Mouse (Mus musculus): ENCODE measurements at regions not wholly inside any gene's neighbourhood (a gene's known extent, or its start where the extent isn't known, plus 50 kb on each side); places are given as distances from the start of the nearest gene placed in this dataset.

- no peak overlapping the region for H3K27ac ChIP-seq (ENCODE audit: low read depth)
- ATAC-seq (no peak), DNase-seq (no peak)
- H3K27me3 ChIP-seq (ENCODE audit: insufficient read depth, low read length), result no peaks in the 10 kb centered on the region
- H3K4me1 ChIP-seq (ENCODE audit: insufficient read depth), result no peaks in the 10 kb centered on the region
- no peaks in the 10 kb centered on the region for H3K9me3 ChIP-seq (ENCODE audit: low read length)
- no peak overlapping the region for H3K4me3 ChIP-seq (ENCODE audit: low read depth, low read length)
- 60% methylated on average over 11 of the region's 11 CpGs for WGBS (ENCODE audit: insufficient replicate concordance)
- H3K4me2 ChIP-seq (ENCODE audit: low read depth, low read length), result no peak overlapping the region
- no peaks in the 10 kb centered on the region for H3K36me3 ChIP-seq (replicated peaks; ENCODE audit: insufficient read depth, low read length)
- no peak for TF ChIP-seq CTCF (IDR thresholded peaks at IDR 0.05; ENCODE audit: low read depth)
- TF ChIP-seq EP300 (IDR thresholded peaks at IDR 0.05; ENCODE audit: low read depth), result no peak
- H3K9ac ChIP-seq (replicated peaks), result no peak overlapping the region
Observed at GRCm38 (mm10) chr9:41817740-41818461, 306.2 kb downstream of the Sorl1 start.

GRCm38 (mm10) chr9:41815921-41816320 is 308.2 kb downstream of the Sorl1 start:
- no peak for DNase-seq
- Histone ChIP-seq H3K9me3 (ENCODE audit: low read length) (no peaks in the 10 kb centered on the region), H3K27me3 (ENCODE audit: insufficient read depth, low read length) (no peaks in the 10 kb centered on the region), H3K36me3 (replicated peaks; ENCODE audit: insufficient read depth, low read length) (no peaks in the 10 kb centered on the region), H3K9ac (replicated peaks) (no peak overlapping the region), H3K27ac (ENCODE audit: low read depth) (no peak overlapping the region), H3K4me2 (ENCODE audit: low read depth, low read length) (no peak overlapping the region), H3K4me3 (ENCODE audit: low read depth, low read length) (no peak overlapping the region), H3K4me1 (ENCODE audit: insufficient read depth) (no peaks in the 10 kb centered on the region)
- TF ChIP-seq CTCF (IDR thresholded peaks at IDR 0.05; ENCODE audit: low read depth), result no peak
- no peak for TF ChIP-seq EP300 (IDR thresholded peaks at IDR 0.05; ENCODE audit: low read depth)
- 47% methylated on average over 2 of the region's 2 CpGs for WGBS (ENCODE audit: insufficient replicate concordance)
- ATAC-seq, result no peak

- Histone ChIP-seq H3K27ac (ENCODE audit: low read depth) (no peak overlapping the region), H3K4me1 (ENCODE audit: insufficient read depth) (no peaks in the 10 kb centered on the region), H3K4me2 (ENCODE audit: low read depth, low read length) (no peak overlapping the region), H3K9me3 (ENCODE audit: low read length) (no peaks in the 10 kb centered on the region), H3K9ac (replicated peaks) (no peak overlapping the region), H3K36me3 (replicated peaks; ENCODE audit: insufficient read depth, low read length) (no peaks in the 10 kb centered on the region), H3K4me3 (ENCODE audit: low read depth, low read length) (no peak overlapping the region), H3K27me3 (ENCODE audit: insufficient read depth, low read length) (no peaks in the 10 kb centered on the region)
- no peak for TF ChIP-seq EP300 (IDR thresholded peaks at IDR 0.05; ENCODE audit: low read depth)
- TF ChIP-seq CTCF (IDR thresholded peaks at IDR 0.05; ENCODE audit: low read depth), result no peak
- DNase-seq, result no peak
- ATAC-seq, result no peak
- 69% methylated on average over 4 of the region's 4 CpGs for WGBS (ENCODE audit: insufficient replicate concordance)
Observed at GRCm38 (mm10) chr9:41809291-41809690, 314.8 kb downstream of the Sorl1 start.

- Histone ChIP-seq H3K36me3 (replicated peaks; ENCODE audit: insufficient read depth, low read length) (no peaks in the 10 kb centered on the region), H3K9me3 (ENCODE audit: low read length) (no peaks in the 10 kb centered on the region), H3K27me3 (ENCODE audit: insufficient read depth, low read length) (no peaks in the 10 kb centered on the region), H3K4me2 (ENCODE audit: low read depth, low read length) (no peak overlapping the region), H3K9ac (replicated peaks) (no peak overlapping the region), H3K27ac (ENCODE audit: low read depth) (no peak overlapping the region), H3K4me1 (ENCODE audit: insufficient read depth) (no peaks in the 10 kb centered on the region), H3K4me3 (ENCODE audit: low read depth, low read length) (no peak overlapping the region)
- no peak for DNase-seq
- TF ChIP-seq CTCF (IDR thresholded peaks at IDR 0.05; ENCODE audit: low read depth) (no peak), EP300 (IDR thresholded peaks at IDR 0.05; ENCODE audit: low read depth) (no peak)
- no peak for ATAC-seq
- 69% methylated on average over 3 of the region's 3 CpGs for WGBS (ENCODE audit: insufficient replicate concordance)
Observed at GRCm38 (mm10) chr9:41808791-41809190, 315.3 kb downstream of the Sorl1 start.

GRCm38 (mm10) chr9:41806289-41806621 is 317.8 kb downstream of the Sorl1 start:
- Histone ChIP-seq H3K27me3 (ENCODE audit: insufficient read depth, low read length) (no peaks in the 10 kb centered on the region), H3K36me3 (replicated peaks; ENCODE audit: insufficient read depth, low read length) (no peaks in the 10 kb centered on the region), H3K4me2 (ENCODE audit: low read depth, low read length) (no peak overlapping the region), H3K27ac (ENCODE audit: low read depth) (no peak overlapping the region), H3K4me1 (ENCODE audit: insufficient read depth) (no peaks in the 10 kb centered on the region), H3K4me3 (ENCODE audit: low read depth, low read length) (no peak overlapping the region), H3K9me3 (ENCODE audit: low read length) (no peaks in the 10 kb centered on the region), H3K9ac (replicated peaks) (no peak overlapping the region)
- no peak for DNase-seq
- ATAC-seq, result no peak
- 71% methylated on average over 5 of the region's 5 CpGs for WGBS (ENCODE audit: insufficient replicate concordance)
- TF ChIP-seq EP300 (IDR thresholded peaks at IDR 0.05; ENCODE audit: low read depth) (no peak), CTCF (IDR thresholded peaks at IDR 0.05; ENCODE audit: low read depth) (no peak)

- no peaks in the 10 kb centered on the region for H3K4me1 ChIP-seq (ENCODE audit: insufficient read depth)
- H3K9me3 ChIP-seq (ENCODE audit: low read length), result no peaks in the 10 kb centered on the region
- TF ChIP-seq CTCF (IDR thresholded peaks at IDR 0.05; ENCODE audit: low read depth) (no peak), EP300 (IDR thresholded peaks at IDR 0.05; ENCODE audit: low read depth) (no peak)
- ATAC-seq (no peak), DNase-seq (no peak)
- WGBS (ENCODE audit: insufficient replicate concordance), result 61% methylated on average over 15 of the region's 15 CpGs
- H3K27ac ChIP-seq (ENCODE audit: low read depth), result no peak overlapping the region
- H3K36me3 ChIP-seq (replicated peaks; ENCODE audit: insufficient read depth, low read length), result no peaks in the 10 kb centered on the region
- H3K4me3 ChIP-seq (ENCODE audit: low read depth, low read length), result no peak overlapping the region
- H3K27me3 ChIP-seq (ENCODE audit: insufficient read depth, low read length), result no peaks in the 10 kb centered on the region
- no peak overlapping the region for H3K9ac ChIP-seq (replicated peaks)
- H3K4me2 ChIP-seq (ENCODE audit: low read depth, low read length), result no peak overlapping the region
Observed at GRCm38 (mm10) chr9:41805491-41806288, 318.4 kb downstream of the Sorl1 start.
